Mouse (Mus musculus) embryonic facial prominence, embryonic 14.5 days (tissue): ENCODE measurements around the gene Ptprh. TPM values are rescaled to one million over a fixed set of nuclear protein-coding genes. Genes with fewer than 3 reads are reported as not detected.
A peak's percentile ranks its signal among the peaks of the same experiment; 100 is the strongest.

ENCODE experiments used
- ATAC-seq: fragments of 200-750 bp; cut with Nextera tagmentation; 2 replicates; pipeline ENCODE4 v1.8.0; 2017; ENCODE audit warnings: low read depth, moderate number of reproducible peaks, moderate TSS enrichment
- DNase-seq: peaks from one replicate; pipeline ENCODE4 v3.0.0-alpha.2; 2015; ENCODE audit warnings: low spot score
- H3K27ac ChIP-seq: fragments of 300-500 bp; sonication (generic); replicated peaks from 2 replicates; pipeline ENCODE4 v1.5.1; 2014; ENCODE audit warnings: low read depth, mild to moderate bottlenecking, low read length, moderate library complexity
- H3K27me3 ChIP-seq: fragments of 300-500 bp; sonication (generic); replicated peaks from 2 replicates; pipeline ENCODE4 v1.6.1; 2014; ENCODE audit warnings: low read length; ENCODE audit not compliant: control insufficient read depth, insufficient read depth
- H3K36me3 ChIP-seq: fragments of 300-500 bp; sonication (generic); 2 replicates; pipeline ENCODE4 v1.6.1; 2014; ENCODE audit warnings: low read length, mixed read lengths; ENCODE audit not compliant: control insufficient read depth, insufficient read depth
- H3K4me1 ChIP-seq: fragments of 300-500 bp; sonication (generic); 2 replicates; pipeline ENCODE4 v1.6.1; 2014; ENCODE audit warnings: antibody characterized with exemption, low read length; ENCODE audit not compliant: control insufficient read depth, insufficient read depth
- H3K4me2 ChIP-seq: fragments of 300-500 bp; sonication (generic); 2 replicates; pipeline ENCODE4 v1.6.1; 2014; ENCODE audit warnings: low read depth, mild to moderate bottlenecking, low read length, moderate library complexity, mixed read lengths
- H3K4me3 ChIP-seq: fragments of 300-500 bp; sonication (generic); 2 replicates; pipeline ENCODE4 v1.5.1; 2014; ENCODE audit warnings: low read depth, mild to moderate bottlenecking, low read length
- H3K9ac ChIP-seq: fragments of 300-500 bp; sonication (generic); 2 replicates; pipeline ENCODE4 v1.6.1; 2014; ENCODE audit warnings: low read depth, mild to moderate bottlenecking, low read length, moderate library complexity, mixed read lengths
- H3K9me3 ChIP-seq: fragments of 300-500 bp; sonication (generic); 2 replicates; pipeline ENCODE4 v1.6.1; 2016; ENCODE audit warnings: low read length; ENCODE audit not compliant: control insufficient read depth
- WGBS: fragments of 180-500 bp; shearing (Covaris S2); extraction: QIAGEN DNeasy Blood & Tissue Kit; methylation state at CpG from one replicate; pipeline ENCODE4 v1.1.7; 2014; 5-methylcytosine and 5-hydroxymethylcytosine counted together
- polyA plus RNA-seq: library from polyadenylated mRNA; unstranded; fragments of >200 nt; fragmentation: Nextera tagmentation; extraction: Ambion mirVana; gene quantifications from 2 replicates; pipeline ENCODE4 v1.2.1, GENCODE M21; 2014

The Ptprh gene
- polyA plus RNA-seq, 1 experiment from 2014 or later, result not detected

DNA sequence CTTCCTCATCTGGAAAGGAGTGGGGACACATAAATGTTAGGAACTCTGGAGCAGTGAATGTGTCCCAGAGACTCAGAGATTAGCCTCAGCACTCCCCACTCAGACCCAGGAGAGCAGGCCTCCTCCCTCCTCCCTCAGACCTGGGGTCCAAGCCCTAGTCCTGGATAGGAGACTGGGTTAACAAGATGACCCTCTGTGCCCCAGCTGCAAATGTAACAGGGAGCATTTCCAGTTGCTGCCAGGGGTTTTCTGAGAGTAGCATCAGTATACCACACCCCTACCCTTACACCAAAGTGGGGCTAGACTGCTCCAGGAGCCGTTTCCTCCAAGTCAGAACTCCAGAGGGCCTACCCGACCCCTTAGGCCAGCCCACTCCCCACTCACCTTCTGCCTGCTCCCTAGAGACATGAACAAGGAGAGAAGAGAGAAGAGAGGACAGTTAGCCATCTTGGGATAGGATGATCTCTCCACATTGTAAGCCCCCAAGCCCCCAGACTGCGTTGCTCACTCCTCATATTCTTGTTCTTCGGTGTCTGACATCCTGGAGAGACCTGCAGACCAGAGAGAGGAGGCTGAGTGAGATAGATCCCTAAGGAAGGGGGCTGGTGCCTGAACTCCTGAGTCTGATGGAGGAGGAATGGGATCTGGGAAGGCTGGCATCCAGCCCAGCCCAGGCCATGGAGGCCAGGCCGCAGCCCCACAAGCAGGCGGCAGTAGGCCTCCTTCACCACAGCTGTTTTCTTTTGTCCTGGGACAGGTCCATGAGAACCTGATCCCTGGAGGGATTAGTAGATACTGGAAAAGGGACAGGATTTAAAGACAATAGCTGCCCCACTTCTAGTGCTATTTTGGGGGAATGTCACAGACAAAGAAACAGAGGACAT, 89.8 kb downstream of the Ptprh start:
- Histone ChIP-seq H3K27ac (peak overlapping the region; percentile 68), H3K27me3 (no peaks in the 10 kb centered on the region), H3K4me1 (peaks cover 8% of the 10 kb centered on the region; the same call in 1 of the 2 replicates), H3K4me3 (peak overlapping the region; percentile 15), H3K36me3 (no peaks in the 10 kb centered on the region), H3K9ac (no peak overlapping the region), H3K4me2 (peak overlapping the region; percentile 27), H3K9me3 (no peaks in the 10 kb centered on the region)
- 42% methylated on average over 6 of the region's 6 CpGs for WGBS
- DNase-seq (peak; percentile 81), ATAC-seq (peak; percentile 63)

DNA sequence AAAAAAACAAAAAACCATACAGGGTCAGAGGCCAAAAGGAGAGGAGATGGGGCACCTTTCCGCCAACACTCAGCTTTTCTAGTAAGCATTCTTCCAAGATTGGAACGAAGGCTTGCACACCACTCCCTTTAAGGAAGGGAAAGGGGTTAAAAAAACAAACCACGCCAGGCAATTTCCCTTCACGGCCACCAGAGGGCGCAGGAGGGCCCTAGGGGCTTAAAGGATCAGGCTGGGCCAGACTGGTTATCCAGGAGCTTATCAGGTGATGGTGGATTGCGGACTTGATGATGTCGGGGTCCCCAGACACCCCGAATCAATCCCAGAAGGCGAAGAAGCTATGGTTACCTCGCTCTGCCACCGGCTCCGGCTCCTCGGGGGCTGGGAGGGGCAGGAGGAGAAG, 90.6 kb downstream of the Ptprh start:
- WGBS, result 26% methylated on average over 13 of the region's 13 CpGs
- no peak for ATAC-seq

GRCm38 (mm10) chr7:4511489-4512224, 92.2 kb downstream of the Ptprh start:
- no peak for DNase-seq
- 70% methylated on average over 8 of the region's 8 CpGs for WGBS
- Histone ChIP-seq H3K4me2 (no peak overlapping the region), H3K4me3 (no peak overlapping the region), H3K4me1 (peaks cover 8% of the 10 kb centered on the region; the same call in 1 of the 2 replicates), H3K9me3 (no peaks in the 10 kb centered on the region), H3K36me3 (no peaks in the 10 kb centered on the region), H3K9ac (no peak overlapping the region), H3K27me3 (no peaks in the 10 kb centered on the region), H3K27ac (no peak overlapping the region)
- no peak for ATAC-seq

More for the DNA sequence above, 90.6 kb downstream of the Ptprh start:
- DNase-seq, result peak; percentile 64
- peak overlapping the region; percentile 27; the same call in 1 of the 2 replicates for H3K4me2 ChIP-seq
- H3K9ac ChIP-seq, result peak overlapping the region; percentile 19; the same call in 1 of the 2 replicates
- no peaks in the 10 kb centered on the region for H3K36me3 ChIP-seq
- H3K4me3 ChIP-seq, result peak overlapping the region; percentile 8; the same call in 1 of the 2 replicates
- H3K4me1 ChIP-seq, result peaks cover 8% of the 10 kb centered on the region; the same call in 1 of the 2 replicates
- H3K9me3 ChIP-seq, result no peaks in the 10 kb centered on the region
- H3K27me3 ChIP-seq, result no peaks in the 10 kb centered on the region
- H3K27ac ChIP-seq, result no peak overlapping the region

DNA sequence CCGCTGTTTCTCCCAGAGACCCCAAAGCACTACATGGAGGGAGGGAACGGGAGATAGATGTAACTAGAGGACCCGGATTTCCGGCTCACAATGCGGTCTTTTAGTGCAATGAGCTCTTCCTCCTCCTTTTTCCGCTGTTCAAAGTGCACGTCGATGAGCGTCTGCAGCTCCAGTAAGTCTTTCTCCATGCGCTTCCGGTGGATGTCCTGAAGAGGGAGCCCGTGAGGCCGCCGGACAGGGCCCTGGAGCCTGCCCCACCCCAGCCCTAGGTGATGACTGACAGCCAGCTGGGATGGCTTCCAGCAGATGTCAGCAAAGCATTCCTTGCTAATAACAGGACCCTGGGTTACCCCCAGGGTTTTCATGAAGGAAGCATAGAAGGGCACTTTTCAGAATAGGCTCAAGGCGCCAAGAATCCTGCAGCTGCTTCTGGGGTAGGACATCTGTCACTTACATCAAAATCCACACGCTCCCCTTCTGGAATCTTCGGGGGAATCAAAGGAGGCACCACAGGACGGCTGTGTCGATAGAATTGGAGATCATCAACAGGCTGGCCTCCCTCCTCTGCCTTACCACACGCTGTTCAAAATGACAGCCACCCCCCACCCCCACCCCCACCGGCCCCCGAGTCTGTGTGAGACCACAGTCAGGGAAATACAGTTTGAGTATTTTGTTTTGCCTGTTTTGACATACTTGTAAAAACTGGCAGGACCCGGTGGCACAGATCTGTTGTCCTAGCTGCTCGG, 93.8 kb downstream of the Ptprh start:
- Histone ChIP-seq H3K27ac (no peak overlapping the region; the same call in 1 of the 2 replicates), H3K9me3 (no peaks in the 10 kb centered on the region), H3K4me1 (peaks cover 8% of the 10 kb centered on the region; the same call in 1 of the 2 replicates), H3K36me3 (no peaks in the 10 kb centered on the region), H3K4me2 (peak overlapping the region; percentile 29), H3K9ac (no peak overlapping the region; the same call in 1 of the 2 replicates), H3K27me3 (no peaks in the 10 kb centered on the region), H3K4me3 (no peak overlapping the region)
- 11% methylated on average over 24 of the region's 24 CpGs for WGBS
- DNase-seq, result peak; percentile 92
- peak; percentile 81 for ATAC-seq

DNA sequence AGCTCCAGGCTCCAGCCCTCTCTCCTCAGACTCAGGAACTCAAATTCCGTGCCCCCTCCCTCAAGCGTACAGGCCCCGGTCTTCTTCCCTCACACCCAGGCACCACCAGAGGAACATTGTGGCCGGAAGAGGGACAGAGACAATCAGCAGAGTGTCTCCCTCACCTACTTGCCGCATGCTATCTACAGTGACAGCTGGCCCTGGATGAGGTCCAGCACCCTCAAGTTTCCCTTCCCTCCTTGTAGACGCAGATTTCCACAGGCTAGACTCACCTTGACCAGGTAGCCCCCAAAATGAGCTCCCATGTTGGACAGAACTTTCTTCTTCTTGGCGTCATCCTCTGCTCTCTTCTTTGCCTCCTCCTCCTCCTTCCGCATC, 95.1 kb downstream of the Ptprh start:
- Histone ChIP-seq H3K4me2 (no peak overlapping the region), H3K9me3 (no peaks in the 10 kb centered on the region), H3K36me3 (no peaks in the 10 kb centered on the region), H3K27ac (no peak overlapping the region), H3K27me3 (no peaks in the 10 kb centered on the region), H3K9ac (no peak overlapping the region), H3K4me1 (peaks cover 5% of the 10 kb centered on the region; the same call in 1 of the 2 replicates), H3K4me3 (no peak overlapping the region)
- ATAC-seq (no peak), DNase-seq (no peak)
- WGBS, result 92% methylated on average over 8 of the region's 8 CpGs

DNA sequence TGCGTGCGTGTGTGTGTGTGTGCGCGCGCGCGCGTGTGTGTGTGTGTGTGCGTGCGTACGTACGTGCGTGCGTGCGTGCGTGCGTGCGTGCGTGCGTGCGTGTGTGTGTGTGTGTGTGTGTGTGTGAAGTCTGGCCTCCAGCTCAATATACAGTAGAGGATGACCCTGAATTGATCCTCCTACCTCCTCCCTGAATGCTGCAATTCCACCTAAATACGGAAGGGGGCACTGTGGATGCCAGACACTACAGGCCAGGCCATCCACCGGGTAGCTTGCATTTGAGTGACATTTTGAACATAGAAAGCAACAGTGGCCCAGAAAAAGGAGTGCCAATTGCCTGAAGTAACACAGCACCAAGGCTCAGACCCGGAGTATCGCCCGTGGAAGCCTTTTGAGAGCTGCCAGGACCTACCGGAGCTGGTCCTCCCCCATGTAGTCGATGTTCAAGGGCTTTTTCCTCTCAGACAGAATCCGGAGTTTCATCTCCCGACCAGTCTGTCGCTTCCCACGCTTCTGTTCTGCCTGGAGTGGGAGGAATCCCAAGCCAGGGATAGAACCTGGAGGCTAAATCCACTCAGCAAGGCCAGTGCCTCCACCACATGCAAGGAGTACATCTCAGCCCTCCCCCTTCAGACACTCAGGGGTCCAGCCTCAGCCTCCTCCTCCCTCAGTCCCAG, 95.6 kb downstream of the Ptprh start:
- no peak overlapping the region for H3K4me2 ChIP-seq
- WGBS, result 75% methylated on average over 20 of the region's 32 CpGs
- ATAC-seq (no peak), DNase-seq (no peak)
- H3K4me3 ChIP-seq, result no peak overlapping the region
- no peaks in the 10 kb centered on the region for H3K36me3 ChIP-seq
- H3K27me3 ChIP-seq, result no peaks in the 10 kb centered on the region
- H3K9ac ChIP-seq, result no peak overlapping the region
- no peaks in the 10 kb centered on the region for H3K9me3 ChIP-seq
- no peak overlapping the region for H3K27ac ChIP-seq
- H3K4me1 ChIP-seq, result peaks cover 5% of the 10 kb centered on the region; the same call in 1 of the 2 replicates

- no peaks in the 10 kb centered on the region for H3K27me3 ChIP-seq
These were observed 96.6 kb downstream of the Ptprh start for GRCm38 (mm10) chr7:4507220-4507619.

More at GRCm38 (mm10) chr7:4507220-4507619, 96.6 kb downstream of the Ptprh start:
- 62% methylated on average over 2 of the region's 4 CpGs for WGBS
- no peak overlapping the region for H3K4me3 ChIP-seq
- no peaks in the 10 kb centered on the region for H3K9me3 ChIP-seq
- H3K9ac ChIP-seq, result no peak overlapping the region
- DNase-seq (no peak), ATAC-seq (no peak)
- H3K4me1 ChIP-seq, result peaks cover 5% of the 10 kb centered on the region; the same call in 1 of the 2 replicates
- H3K36me3 ChIP-seq, result no peaks in the 10 kb centered on the region
- H3K4me2 ChIP-seq, result no peak overlapping the region
- H3K27ac ChIP-seq, result no peak overlapping the region
